Mouse (Mus musculus): Measurements from ENCODE around the gene Iqsec3.
"Not testable (repeated sequence)": the region's sequence is repeated elsewhere in the genome, so short reads cannot be mapped to it uniquely, and the experiment has no call there.

Iqsec3 gene

GRCm38 (mm10) chr6:121366537-121366936, 106.9 kb downstream of the Iqsec3 start:
- DNase-seq (ENCODE audit: low spot score in 2 of 2) = not testable (repeated sequence)

GRCm38 (mm10) chr6:121363956-121364355, 109.5 kb downstream of the Iqsec3 start:
- no peak for DNase-seq (ENCODE audit: low spot score in 2 of 2)

GRCm38 (mm10) chr6:121363061-121363460, 110.4 kb downstream of the Iqsec3 start:
- no peak for DNase-seq (ENCODE audit: low spot score in 2 of 2)

- DNase-seq (ENCODE audit: low spot score in 2 of 2) = no peak
Observed at GRCm38 (mm10) chr6:121357232-121357631, 116.2 kb downstream of the Iqsec3 start.

- no peak for DNase-seq (ENCODE audit: low spot score in 2 of 2)
Observed at GRCm38 (mm10) chr6:121356041-121356440, 117.4 kb downstream of the Iqsec3 start.

GRCm38 (mm10) chr6:121352276-121352675, 121.2 kb downstream of the Iqsec3 start:
- DNase-seq (ENCODE audit: low spot score in 2 of 2) = no peak

- DNase-seq (ENCODE audit: low spot score in 2 of 2) = no peak
Observed at GRCm38 (mm10) chr6:121346428-121346827, 127.0 kb downstream of the Iqsec3 start.

- no peak for DNase-seq (ENCODE audit: low spot score in 2 of 2)
Observed at GRCm38 (mm10) chr6:121344329-121344728, 129.1 kb downstream of the Iqsec3 start.

- DNase-seq (ENCODE audit: low spot score in 2 of 2) = no peak
Observed at GRCm38 (mm10) chr6:121343771-121344123, 129.7 kb downstream of the Iqsec3 start.

- DNase-seq (ENCODE audit: low spot score in 2 of 2) = no peak
Observed at GRCm38 (mm10) chr6:121343026-121343770, 130.3 kb downstream of the Iqsec3 start, which contains the start of gene Slc6a12. Gene Slc6a12 (plus strand): TSS chr6:121343076.

GRCm38 (mm10) chr6:121341650-121342049, 131.8 kb downstream of the Iqsec3 start:
- DNase-seq (ENCODE audit: low spot score in 2 of 2) = no peak

GRCm38 (mm10) chr6:121338519-121338896, 135.0 kb downstream of the Iqsec3 start:
- DNase-seq (ENCODE audit: low spot score in 2 of 2) = no peak

GRCm38 (mm10) chr6:121337770-121338518, 135.5 kb downstream of the Iqsec3 start:
- peak; percentile 50 to 73 for DNase-seq (ENCODE audit: low spot score in 2 of 2)

- DNase-seq (ENCODE audit: low spot score in 2 of 2) = no peak
Observed at GRCm38 (mm10) chr6:121337229-121337628, 136.2 kb downstream of the Iqsec3 start.

GRCm38 (mm10) chr6:121336558-121336957, 136.9 kb downstream of the Iqsec3 start:
- no peak for DNase-seq (ENCODE audit: low spot score in 2 of 2)

- DNase-seq (ENCODE audit: low spot score in 2 of 2) = no peak
Observed at GRCm38 (mm10) chr6:121335841-121336240, 137.6 kb downstream of the Iqsec3 start.

GRCm38 (mm10) chr6:121329848-121330508, 143.5 kb downstream of the Iqsec3 start:
- DNase-seq (ENCODE audit: low spot score in 2 of 2) = no peak

GRCm38 (mm10) chr6:121328417-121328884, 145.0 kb downstream of the Iqsec3 start:
- no peak for DNase-seq (ENCODE audit: low spot score in 2 of 2)

GRCm38 (mm10) chr6:121326486-121327069, 146.9 kb downstream of the Iqsec3 start:
- no peak for DNase-seq (ENCODE audit: low spot score in 2 of 2)

GRCm38 (mm10) chr6:121325740-121326139, 147.7 kb downstream of the Iqsec3 start:
- DNase-seq (ENCODE audit: low spot score in 2 of 2) = no peak

GRCm38 (mm10) chr6:121325298-121325697, 148.2 kb downstream of the Iqsec3 start:
- DNase-seq (ENCODE audit: low spot score in 2 of 2) = no peak

Measured in urinary bladder, postnatal 4 days (tissue).